Mouse (Mus musculus) neural tube, embryonic 14.5 days (tissue): ENCODE data around the gene Casc3. TPM values are rescaled to one million over a fixed set of nuclear protein-coding genes. Genes with fewer than 3 reads are reported as not detected.
A peak's percentile ranks its signal among the peaks of the same experiment; 100 is the strongest.

Experiments used
- ATAC-seq: fragments of 200-750 bp; cut with Nextera tagmentation; 2 replicates; pipeline ENCODE4 v1.8.0; 2017; ENCODE audit warnings: low read depth, mild to moderate bottlenecking, moderate TSS enrichment, moderate library complexity
- H3K27ac ChIP-seq: fragments of 300-500 bp; sonication (generic); 2 replicates; pipeline ENCODE4 v1.5.1; 2014; ENCODE audit warnings: low read depth, mild to moderate bottlenecking, control low read depth, low read length, moderate library complexity, mixed read lengths
- H3K27me3 ChIP-seq: fragments of 300-500 bp; sonication (generic); 2 replicates; pipeline ENCODE4 v1.6.1; 2014; ENCODE audit warnings: low read length; ENCODE audit not compliant: control insufficient read depth, insufficient read depth
- H3K36me3 ChIP-seq: fragments of 300-500 bp; sonication (generic); 2 replicates; pipeline ENCODE4 v1.6.1; 2014; ENCODE audit warnings: low read length, mixed read lengths; ENCODE audit not compliant: control insufficient read depth, insufficient read depth
- H3K4me1 ChIP-seq: fragments of 300-500 bp; sonication (generic); 2 replicates; pipeline ENCODE4 v1.6.1; 2014; ENCODE audit warnings: low read length; ENCODE audit not compliant: control insufficient read depth, insufficient read depth
- H3K4me2 ChIP-seq: fragments of 300-500 bp; sonication (generic); 2 replicates; pipeline ENCODE4 v1.6.1; 2014; ENCODE audit warnings: mild to moderate bottlenecking, low read depth, low read length, control low read depth
- H3K4me3 ChIP-seq: fragments of 300-500 bp; sonication (generic); 2 replicates; pipeline ENCODE4 v1.5.1; 2014; ENCODE audit warnings: low read depth, low read length, control low read depth, mixed read lengths
- H3K9ac ChIP-seq: fragments of 300-500 bp; sonication (generic); replicated peaks from 2 replicates; pipeline ENCODE4 v1.6.1; 2014; ENCODE audit warnings: low read depth, mild to moderate bottlenecking, control low read depth, low read length, mixed read lengths
- H3K9me3 ChIP-seq: fragments of 300-500 bp; sonication (generic); 2 replicates; pipeline ENCODE4 v1.6.1; 2016; ENCODE audit warnings: low read length; ENCODE audit not compliant: control insufficient read depth
- WGBS: fragments of 180-500 bp; shearing (Covaris S2); extraction: QIAGEN DNeasy Blood & Tissue Kit; methylation state at CpG from one replicate; pipeline ENCODE4 v1.1.7; 2014; 5-methylcytosine and 5-hydroxymethylcytosine counted together
- polyA plus RNA-seq: library from polyadenylated mRNA; unstranded; fragments of >200 nt; fragmentation: Nextera tagmentation; extraction: Ambion mirVana; gene quantifications from 2 replicates; pipeline ENCODE4 v1.2.1, GENCODE M21; 2014

The Casc3 gene
- polyA plus RNA-seq, 1 experiment from 2014 or later = 47.9 TPM

DNA sequence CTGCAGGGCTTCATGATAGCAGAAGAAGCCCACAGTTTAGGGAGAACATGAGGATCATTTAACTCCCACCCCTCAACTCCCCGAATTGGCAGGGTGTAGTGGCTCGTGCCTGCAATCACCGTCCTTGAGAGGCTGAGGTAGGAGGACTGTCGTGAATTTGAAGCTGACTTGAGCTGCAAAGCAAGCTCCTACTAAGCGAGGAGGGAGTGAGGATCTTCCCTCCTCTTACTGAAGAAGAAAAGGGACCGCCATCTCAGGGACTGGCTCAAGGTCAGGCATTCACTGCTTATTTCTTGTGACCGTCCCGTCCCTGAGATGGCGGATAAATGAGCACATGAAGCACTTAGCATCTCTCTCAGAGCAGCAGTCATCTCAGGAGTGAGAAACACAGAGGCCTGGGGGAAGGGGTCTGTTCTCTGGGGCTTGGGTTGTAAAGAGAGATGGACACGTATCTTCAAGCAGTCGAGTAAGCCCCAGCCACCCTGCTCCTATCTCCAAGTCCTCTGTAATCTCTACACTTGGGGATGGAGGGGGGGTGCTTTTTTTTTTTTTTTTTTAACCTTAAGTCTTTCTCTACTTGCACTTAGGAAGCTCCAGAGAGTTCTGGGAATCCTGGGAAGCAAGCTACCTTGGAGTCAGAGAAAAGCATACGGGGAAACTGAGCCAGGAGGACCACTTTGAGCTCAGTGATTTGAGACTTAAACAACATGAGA is 28.5 kb upstream of the Casc3 start:
- Histone ChIP-seq H3K4me3 (no peak overlapping the region), H3K27ac (peak overlapping the region; percentile 64), H3K36me3 (peaks cover 3% of the 10 kb centered on the region; the same call in 1 of the 2 replicates), H3K9me3 (no peaks in the 10 kb centered on the region), H3K4me2 (peak overlapping the region; percentile 84), H3K4me1 (peaks cover 34% of the 10 kb centered on the region), H3K9ac (peak overlapping the region; percentile 8; the same call in 1 of the 2 replicates), H3K27me3 (no peaks in the 10 kb centered on the region)
- 36% methylated on average over 12 of the region's 12 CpGs for whole genome bisulfite sequencing
- no peak for ATAC-seq

DNA sequence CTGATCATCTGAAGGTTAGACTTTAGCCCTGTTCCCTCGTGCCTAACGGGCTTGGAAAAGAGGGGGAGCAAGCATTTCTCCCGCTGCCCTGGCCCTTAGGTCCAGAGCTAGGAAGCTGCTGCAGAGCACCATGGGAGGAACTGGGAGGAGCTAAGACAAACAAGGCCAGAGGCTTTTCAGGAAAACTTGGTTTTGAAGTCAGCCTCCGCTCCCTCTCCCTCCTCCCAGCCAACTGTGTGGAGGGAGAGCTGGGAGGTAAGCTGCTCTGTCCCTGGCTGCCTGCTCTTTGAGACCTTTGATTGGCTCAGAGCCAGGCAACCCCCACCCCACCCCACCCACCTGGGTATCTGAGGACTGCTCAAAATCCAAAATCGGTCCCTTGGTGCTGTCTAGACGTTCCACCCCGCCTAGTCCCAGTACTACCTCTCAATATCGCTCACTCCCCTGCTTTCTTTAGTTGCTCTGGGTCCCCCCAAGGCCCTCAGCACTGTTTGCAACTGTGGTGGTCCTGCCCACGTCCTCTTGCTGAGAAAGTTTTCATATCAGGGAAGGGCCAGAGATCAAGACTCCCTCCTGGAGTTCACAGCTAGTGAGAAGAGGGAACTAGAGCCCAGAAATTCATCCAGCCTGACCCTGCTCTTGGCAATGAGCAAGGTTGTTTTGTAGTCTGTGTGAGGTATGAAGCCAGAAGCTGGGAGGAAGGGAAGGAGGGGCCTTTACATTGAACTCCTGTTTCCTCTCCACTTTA is 27.7 kb upstream of the Casc3 start:
- Histone ChIP-seq H3K4me2 (no peak overlapping the region), H3K9ac (0 out of 2 replicates have a peak overlapping the region, but pooled peaks have one; percentile 8)

DNA sequence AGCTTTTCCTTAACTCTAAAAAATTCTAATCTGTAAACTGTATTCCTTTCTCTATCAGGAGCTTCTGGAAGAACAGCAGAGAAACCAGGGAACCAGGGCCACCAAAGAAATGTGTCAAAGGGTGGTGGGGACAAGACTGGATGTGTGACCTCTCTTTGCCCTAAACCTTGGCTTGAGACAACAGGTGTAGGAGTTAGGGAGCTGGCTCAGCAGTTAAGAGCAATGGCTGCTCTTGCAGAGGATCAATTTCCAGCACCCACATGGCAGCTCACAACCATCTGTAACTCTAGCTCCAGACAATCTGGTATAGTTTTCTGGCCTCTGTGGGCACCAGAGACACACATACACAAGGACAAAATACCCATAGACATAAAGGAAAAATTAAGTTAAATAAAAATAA is 26.8 kb upstream of the Casc3 start:
- 0 out of 2 replicates have a peak overlapping the region, but pooled peaks have one; percentile 22 for H3K27ac ChIP-seq
- H3K9ac ChIP-seq = no peak overlapping the region
- no peak overlapping the region for H3K4me2 ChIP-seq
- H3K27me3 ChIP-seq = no peaks in the 10 kb centered on the region
- H3K4me1 ChIP-seq = peaks cover 43% of the 10 kb centered on the region
- no peaks in the 10 kb centered on the region for H3K36me3 ChIP-seq
- H3K9me3 ChIP-seq = no peaks in the 10 kb centered on the region
- H3K4me3 ChIP-seq = no peak overlapping the region
- no peak for ATAC-seq

More for the DNA sequence above, 27.7 kb upstream of the Casc3 start:
- no peaks in the 10 kb centered on the region for H3K9me3 ChIP-seq
- 17% methylated on average over 9 of the region's 9 CpGs for WGBS
- peaks cover 40% of the 10 kb centered on the region for H3K4me1 ChIP-seq
- H3K27me3 ChIP-seq = no peaks in the 10 kb centered on the region
- H3K36me3 ChIP-seq = no peaks in the 10 kb centered on the region
- ATAC-seq = no peak
- no peak overlapping the region for H3K4me3 ChIP-seq
- H3K27ac ChIP-seq = no peak overlapping the region; the same call in 1 of the 2 replicates

DNA sequence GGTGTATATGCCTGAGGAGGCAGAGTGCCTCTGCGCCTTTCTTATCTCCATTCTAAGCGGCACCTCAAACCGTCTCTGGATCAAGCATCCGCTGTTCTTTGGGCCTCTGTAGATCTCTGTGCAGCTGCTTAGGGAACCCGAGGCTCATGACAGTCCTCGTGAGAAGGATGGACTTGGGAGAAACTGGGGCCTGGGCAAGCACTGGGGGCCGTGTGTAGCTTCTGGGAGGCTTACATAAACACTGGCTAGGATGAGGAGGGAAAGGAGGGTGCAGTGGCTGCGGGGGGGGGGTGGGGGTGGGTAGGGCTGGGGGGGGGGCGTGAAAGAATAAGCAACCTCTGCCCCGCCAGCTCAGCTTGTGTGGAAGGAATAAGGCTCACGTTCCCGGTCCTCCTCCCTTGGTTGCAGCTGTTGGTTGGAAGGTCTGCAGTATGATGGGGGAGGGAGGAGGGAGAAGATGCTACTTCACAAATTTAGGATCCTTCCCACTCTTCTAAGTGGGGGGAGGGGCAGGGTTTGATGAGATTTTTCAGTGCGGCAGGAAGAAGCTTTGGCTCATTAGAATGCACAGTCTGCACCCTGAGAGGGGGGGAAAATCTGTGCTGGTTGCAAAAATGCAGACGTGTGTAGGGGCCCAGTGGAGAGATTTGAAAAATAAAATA is 22.7 kb upstream of the Casc3 start:
- H3K27ac ChIP-seq = peak overlapping the region; percentile 83
- no peak overlapping the region for H3K9ac ChIP-seq
- H3K4me1 ChIP-seq = peaks cover 34% of the 10 kb centered on the region; the same call in 1 of the 2 replicates
- WGBS = 16% methylated on average over 13 of the region's 14 CpGs
- H3K36me3 ChIP-seq = no peaks in the 10 kb centered on the region; the same call in 1 of the 2 replicates
- H3K4me2 ChIP-seq = peak overlapping the region; percentile 39; the same call in 1 of the 2 replicates
- no peaks in the 10 kb centered on the region for H3K9me3 ChIP-seq
- no peak overlapping the region for H3K4me3 ChIP-seq
- no peak for ATAC-seq
- no peaks in the 10 kb centered on the region for H3K27me3 ChIP-seq

DNA sequence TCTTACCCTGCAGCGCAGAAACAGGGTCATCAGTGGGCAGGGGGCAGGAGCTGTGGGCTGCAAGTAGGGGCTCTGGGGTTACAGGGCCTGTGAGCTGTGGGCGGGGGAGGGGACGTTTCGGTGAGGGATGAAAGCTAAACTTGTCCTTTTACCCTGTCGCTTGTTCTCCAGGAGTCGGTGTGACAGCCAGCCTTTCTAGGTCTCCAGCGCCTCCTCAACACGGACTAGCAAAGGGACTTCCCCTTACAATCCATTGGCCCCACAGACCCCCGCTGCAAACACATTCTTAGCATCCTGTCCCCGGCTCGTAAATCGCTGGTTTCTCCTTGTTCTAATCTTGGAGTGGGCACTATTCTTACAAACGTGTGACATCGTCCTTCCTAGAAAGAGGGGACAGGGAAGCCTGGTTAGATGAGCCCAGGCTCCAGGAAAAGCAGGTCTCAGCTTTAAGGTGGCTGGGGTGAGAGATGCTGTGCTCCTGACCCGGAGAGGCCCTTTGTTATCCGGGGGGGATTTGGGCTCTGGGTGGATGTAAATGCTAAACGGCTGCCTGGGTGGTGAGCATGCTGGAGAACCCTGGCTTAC is 22.0 kb upstream of the Casc3 start:
- Histone ChIP-seq H3K4me3 (no peak overlapping the region), H3K27me3 (no peaks in the 10 kb centered on the region), H3K27ac (peak overlapping the region; percentile 83), H3K4me1 (peaks cover 33% of the 10 kb centered on the region; the same call in 1 of the 2 replicates), H3K4me2 (peak overlapping the region; percentile 39), H3K36me3 (no peaks in the 10 kb centered on the region; the same call in 1 of the 2 replicates), H3K9ac (peak overlapping the region; percentile 8), H3K9me3 (no peaks in the 10 kb centered on the region)
- WGBS = 4% methylated on average over 17 of the region's 17 CpGs
- no peak for ATAC-seq

DNA sequence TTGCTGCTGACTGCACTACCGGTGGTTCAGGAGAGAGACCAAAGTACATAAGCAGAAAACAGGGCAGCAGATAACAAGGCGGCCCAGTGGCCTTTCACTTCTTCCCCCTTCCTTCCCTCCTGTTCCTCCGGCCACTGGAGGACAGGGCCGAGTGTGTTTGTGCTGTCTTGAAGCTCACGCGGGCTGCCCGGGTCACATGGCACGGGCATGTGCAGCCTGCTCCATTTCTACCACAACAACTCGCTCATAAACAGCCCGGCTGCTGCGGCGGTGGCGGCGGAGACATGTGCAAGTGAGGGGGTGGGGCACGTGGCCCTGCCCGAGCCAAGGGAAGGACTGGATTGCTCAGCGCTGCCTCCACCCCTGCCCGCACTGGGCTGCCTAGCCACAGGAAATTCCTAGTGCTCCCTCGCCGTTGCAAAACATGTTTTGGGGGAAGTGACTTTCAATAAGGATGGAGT is 21.4 kb upstream of the Casc3 start:
- no peaks in the 10 kb centered on the region for H3K9me3 ChIP-seq
- WGBS = under 1% methylated on average over 20 of the region's 20 CpGs
- peak; percentile 49; the same call in 1 of the 2 replicates for ATAC-seq
- peak overlapping the region; percentile 83 for H3K27ac ChIP-seq
- peak overlapping the region; percentile 39 for H3K4me2 ChIP-seq
- H3K9ac ChIP-seq = peak overlapping the region; percentile 8
- H3K4me3 ChIP-seq = no peak overlapping the region
- H3K4me1 ChIP-seq = peaks cover 33% of the 10 kb centered on the region; the same call in 1 of the 2 replicates
- H3K36me3 ChIP-seq = no peaks in the 10 kb centered on the region; the same call in 1 of the 2 replicates
- no peaks in the 10 kb centered on the region for H3K27me3 ChIP-seq

DNA sequence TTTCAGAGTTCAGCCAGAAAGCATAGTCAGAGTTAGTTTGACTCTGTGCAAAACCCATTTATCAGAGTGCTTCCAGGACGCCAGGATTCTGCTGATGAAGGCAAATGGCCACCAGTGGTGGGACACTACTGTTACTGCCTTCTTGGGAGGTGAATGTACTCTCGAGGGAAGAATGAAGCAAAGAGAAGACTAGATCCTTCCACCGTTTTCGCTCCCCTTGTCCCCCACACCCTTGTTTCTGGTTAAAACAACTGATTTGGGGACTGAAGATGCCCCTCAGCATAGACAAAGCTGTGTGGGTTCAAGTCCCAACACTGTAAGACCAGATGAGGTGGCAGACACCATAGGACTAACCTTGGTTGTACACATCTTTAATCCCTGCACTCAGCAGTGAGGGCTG is 20.6 kb upstream of the Casc3 start:
- 72% methylated on average over 4 of the region's 4 CpGs for WGBS
- no peak for ATAC-seq
- Histone ChIP-seq H3K4me1 (peaks cover 33% of the 10 kb centered on the region; the same call in 1 of the 2 replicates), H3K9ac (no peak overlapping the region), H3K9me3 (no peaks in the 10 kb centered on the region), H3K4me3 (no peak overlapping the region), H3K36me3 (no peaks in the 10 kb centered on the region; the same call in 1 of the 2 replicates), H3K27ac (no peak overlapping the region), H3K4me2 (no peak overlapping the region), H3K27me3 (no peaks in the 10 kb centered on the region)

DNA sequence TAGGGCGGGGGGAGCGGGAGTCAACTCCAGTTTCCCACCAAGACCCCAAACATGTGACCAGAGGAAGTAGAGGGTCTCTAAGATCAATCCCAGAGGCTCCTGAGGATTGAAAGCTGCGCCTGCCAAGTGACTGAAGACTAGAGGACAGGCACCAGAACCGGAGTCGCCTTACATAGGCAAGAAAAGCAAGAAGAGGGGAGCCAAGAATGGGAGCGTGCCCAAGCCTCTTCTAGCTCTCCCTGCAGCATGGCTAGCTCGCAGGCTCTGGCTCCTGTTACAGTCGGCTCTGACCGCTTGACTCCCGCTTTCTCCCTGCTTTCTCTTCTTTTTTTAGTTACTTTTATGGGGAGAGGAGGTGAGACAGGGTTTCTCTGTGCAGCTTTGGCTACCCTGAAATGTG is 19.5 kb upstream of the Casc3 start:
- Histone ChIP-seq H3K9ac (no peak overlapping the region), H3K36me3 (no peaks in the 10 kb centered on the region; the same call in 1 of the 2 replicates), H3K27me3 (no peaks in the 10 kb centered on the region), H3K27ac (peak overlapping the region; percentile 77), H3K9me3 (no peaks in the 10 kb centered on the region), H3K4me3 (no peak overlapping the region), H3K4me1 (peaks cover 33% of the 10 kb centered on the region; the same call in 1 of the 2 replicates), H3K4me2 (no peak overlapping the region)
- 67% methylated on average over 10 of the region's 10 CpGs for WGBS
- ATAC-seq = no peak
